Comparison of ENCODE assay signal across 13 mouse cellular contexts in genomic region chr12:86690700-86691485, GRCm38 (mm10). TPM values are rescaled to one million over a fixed set of nuclear protein-coding genes. Genes with fewer than 3 reads are reported as not detected.
DNase-seq lines count a peak whose midpoint lies in the region; ATAC-seq and TF ChIP-seq lines count a peak whose summit lies in the region.
"Had no signal": no experiment of that assay in that cellular context is flagged by ENCODE, and none has a peak within 500 bp of the region (broad histone marks: within the 10 kb centered on the region; RNA-seq: fewer than 3 reads in every experiment).

No protein-coding gene starts in this region.

- TF ChIP-seq EP300 in lung, postnatal 0 days (IDR thresholded peaks at IDR 0.05), result no peak

- no peaks in the 10 kb centered on the region for H3K9me3 ChIP-seq in hindbrain, embryonic 15.5 days
- H3K9me3 ChIP-seq in hindbrain, embryonic 11.5 days (ENCODE audit: control insufficient read depth, low read length), result no peaks in the 10 kb centered on the region
- H3K9me3 ChIP-seq in lung, postnatal 0 days (ENCODE audit: low read length), result no peaks in the 10 kb centered on the region
- no peaks in the 10 kb centered on the region for H3K9me3 ChIP-seq in heart, embryonic 14.5 days (ENCODE audit: control insufficient read depth, low read length)
- H3K9me3 ChIP-seq in liver, embryonic 16.5 days (replicated peaks; ENCODE audit: control insufficient read depth, low read length), result no peaks in the 10 kb centered on the region

- H3K4me1 ChIP-seq in hindbrain, embryonic 15.5 days (replicated peaks), result peaks cover 13% of the 10 kb centered on the region
- no peaks in the 10 kb centered on the region for H3K4me1 ChIP-seq in hindbrain, embryonic 11.5 days (replicated peaks; ENCODE audit: control insufficient read depth, insufficient read depth, low read length)
- peaks cover 13% of the 10 kb centered on the region; the same call in 1 of the 2 replicates for H3K4me1 ChIP-seq in lung, postnatal 0 days (ENCODE audit: insufficient read depth, low read depth, low read length)
- peaks cover 32% of the 10 kb centered on the region in 2 experiments; a peak in 3 of 4 replicates for H3K4me1 ChIP-seq in heart, embryonic 14.5 days (ENCODE audit: control insufficient read depth in 2 of 2, insufficient read depth in 2 of 2, low read length in 2 of 2)
- no peaks in the 10 kb centered on the region for H3K4me1 ChIP-seq in liver, embryonic 16.5 days (ENCODE audit: control insufficient read depth, low read depth, low read length)

- TF ChIP-seq CTCF in lung, postnatal 0 days (IDR thresholded peaks at IDR 0.05), result no peak

- WGBS in hindbrain, embryonic 15.5 days, result 83% methylated on average over 11 of the region's 12 CpGs
- WGBS in hindbrain, embryonic 11.5 days, result 89% methylated on average over 12 of the region's 12 CpGs
- WGBS in lung, postnatal 0 days, result 66% methylated on average over 12 of the region's 12 CpGs
- 61% methylated on average over 12 of the region's 12 CpGs for WGBS in heart, embryonic 14.5 days
- WGBS in liver, embryonic 16.5 days (ENCODE audit: insufficient replicate concordance), result 27% methylated on average over 12 of the region's 12 CpGs

- H3K4me2 ChIP-seq in hindbrain, embryonic 15.5 days, result no peak overlapping the region
- no peak overlapping the region for H3K4me2 ChIP-seq in hindbrain, embryonic 11.5 days (replicated peaks; ENCODE audit: low read depth, low read length)
- no peak overlapping the region for H3K4me2 ChIP-seq in lung, postnatal 0 days (replicated peaks; ENCODE audit: low read depth, low read length)
- H3K4me2 ChIP-seq in heart, embryonic 14.5 days (ENCODE audit: low read length), result no peak overlapping the region
- no peak overlapping the region for H3K4me2 ChIP-seq in liver, embryonic 16.5 days (ENCODE audit: low read depth, low read length)

- no peak overlapping the region for H3K4me3 ChIP-seq in hindbrain, embryonic 15.5 days
- no peak overlapping the region for H3K4me3 ChIP-seq in hindbrain, embryonic 11.5 days (ENCODE audit: low read depth, low read length)
- H3K4me3 ChIP-seq in lung, postnatal 0 days (ENCODE audit: low read depth, low read length), result no peak overlapping the region
- H3K4me3 ChIP-seq in heart, embryonic 14.5 days (ENCODE audit: control insufficient read depth in 1 of 2, insufficient read depth in 1 of 2, low read depth in 1 of 2, low read length in 2 of 2), result no peak overlapping the region
- no peak overlapping the region for H3K4me3 ChIP-seq in liver, embryonic 16.5 days (ENCODE audit: low read depth, low read length)

- DNase-seq in hindbrain, embryonic 11.5 days (ENCODE audit: low spot score), result no peak
- no peak for DNase-seq in lung, postnatal 0 days (ENCODE audit: low spot score)
- DNase-seq in lung, postnatal 25 days (ENCODE audit: low spot score), result no peak
- DNase-seq in right cerebral cortex, postnatal 25 days, result no peak
- DNase-seq: cerebellum, postnatal 14 days; lung, adult 18-20 months had no signal

- no peak overlapping the region for H3K9ac ChIP-seq in hindbrain, embryonic 15.5 days
- no peak overlapping the region for H3K9ac ChIP-seq in hindbrain, embryonic 11.5 days (ENCODE audit: low read depth, low read length)
- H3K9ac ChIP-seq in lung, postnatal 0 days (replicated peaks; ENCODE audit: low read depth), result no peak overlapping the region
- H3K9ac ChIP-seq in heart, embryonic 14.5 days (ENCODE audit: low read length), result peak overlapping the region; percentile 9; the same call in 1 of the 2 replicates
- no peak overlapping the region for H3K9ac ChIP-seq in liver, embryonic 16.5 days (ENCODE audit: low read depth, low read length)

- H3K36me3 ChIP-seq in hindbrain, embryonic 15.5 days, result peaks cover 43% of the 10 kb centered on the region
- H3K36me3 ChIP-seq in hindbrain, embryonic 11.5 days (ENCODE audit: control insufficient read depth, insufficient read depth, low read length), result peaks cover 9% of the 10 kb centered on the region
- no peaks in the 10 kb centered on the region for H3K36me3 ChIP-seq in lung, postnatal 0 days (ENCODE audit: insufficient read depth, low read length)
- peaks cover 31% of the 10 kb centered on the region for H3K36me3 ChIP-seq in heart, embryonic 14.5 days (ENCODE audit: control insufficient read depth, insufficient read depth, low read length)
- no peaks in the 10 kb centered on the region for H3K36me3 ChIP-seq in liver, embryonic 16.5 days (ENCODE audit: control insufficient read depth, insufficient read depth)

- no peaks in the 10 kb centered on the region for H3K27me3 ChIP-seq in hindbrain, embryonic 15.5 days
- no peaks in the 10 kb centered on the region for H3K27me3 ChIP-seq in hindbrain, embryonic 11.5 days (ENCODE audit: control insufficient read depth, insufficient read depth, low read length)
- no peaks in the 10 kb centered on the region for H3K27me3 ChIP-seq in lung, postnatal 0 days (replicated peaks; ENCODE audit: insufficient read depth, low read length)
- H3K27me3 ChIP-seq in heart, embryonic 14.5 days (ENCODE audit: control insufficient read depth, insufficient read depth, low read length), result no peaks in the 10 kb centered on the region
- H3K27me3 ChIP-seq in liver, embryonic 16.5 days (ENCODE audit: control insufficient read depth, insufficient read depth, low read depth, low read length), result no peaks in the 10 kb centered on the region
- H3K27me3 ChIP-seq: CH12.LX had no signal

- ATAC-seq in hindbrain, embryonic 15.5 days (ENCODE audit: low FRiP score, low read depth), result no peak
- ATAC-seq in hindbrain, embryonic 11.5 days (ENCODE audit: low FRiP score), result no peak
- no peak for ATAC-seq in lung, postnatal 0 days
- no peak for ATAC-seq in heart, embryonic 14.5 days (ENCODE audit: insufficient number of reproducible peaks, insufficient read depth, low FRiP score, low read depth)
- ATAC-seq in liver, embryonic 16.5 days (ENCODE audit: low read depth), result no peak
- ATAC-seq: intestine, embryonic 16.5 days had no signal

- peak overlapping the region; percentile 37 for H3K27ac ChIP-seq in hindbrain, embryonic 15.5 days (replicated peaks)
- no peak overlapping the region for H3K27ac ChIP-seq in hindbrain, embryonic 11.5 days (ENCODE audit: low read depth, low read length)
- H3K27ac ChIP-seq in lung, postnatal 0 days (ENCODE audit: low read length), result 0 out of 2 replicates have a peak overlapping the region, but pooled peaks have one; percentile 38
- peak overlapping the region; percentile 11 to 32; a peak in 3 of 4 replicates for H3K27ac ChIP-seq in heart, embryonic 14.5 days (replicated peaks in 1 of 2; ENCODE audit: control insufficient read depth in 1 of 2, insufficient read depth in 1 of 2, low read depth in 2 of 2, low read length in 2 of 2)
- H3K27ac ChIP-seq in liver, embryonic 16.5 days (ENCODE audit: low read length), result 0 out of 2 replicates have a peak overlapping the region, but pooled peaks have one; percentile 0
- H3K27ac ChIP-seq: stomach, postnatal 0 days had no signal

RNA-seq across cellular contexts. Expression of gene Vash1, which starts 12.4 kb away (rescaled TPM):
- 35.0 and 38.0 TPM in 2 replicates for polyA plus RNA-seq in hindbrain, embryonic 15.5 days (2015; fragmentation: Nextera tagmentation; extraction: Ambion mirVana)
- 26.5 and 28.1 TPM in 2 replicates for polyA plus RNA-seq in hindbrain, embryonic 11.5 days (2014; fragmentation: Nextera tagmentation; extraction: Ambion mirVana)
- 9.0 and 10.9 TPM in 2 replicates for polyA plus RNA-seq in lung, postnatal 0 days (2015; fragmentation: Nextera tagmentation; extraction: Ambion mirVana)
- polyA plus RNA-seq in heart, embryonic 14.5 days (2014; fragmentation: Nextera tagmentation; extraction: Ambion mirVana), result 10.7 and 11.0 TPM in 2 replicates
- polyA plus RNA-seq in liver, embryonic 16.5 days (2015; fragmentation: Nextera tagmentation; extraction: Ambion mirVana), result 0.77 and 0.99 TPM in 2 replicates

RNA-seq across cellular contexts. Expression of gene Angel1, which starts 35.4 kb away (rescaled TPM):
- polyA plus RNA-seq in hindbrain, embryonic 15.5 days (2015; fragmentation: Nextera tagmentation; extraction: Ambion mirVana), result 11.4 and 12.0 TPM in 2 replicates
- polyA plus RNA-seq in hindbrain, embryonic 11.5 days (2014; fragmentation: Nextera tagmentation; extraction: Ambion mirVana), result 8.4 and 11.6 TPM in 2 replicates
- polyA plus RNA-seq in lung, postnatal 0 days (2015; fragmentation: Nextera tagmentation; extraction: Ambion mirVana), result 4.2 and 5.2 TPM in 2 replicates
- 8.4 and 9.6 TPM in 2 replicates for polyA plus RNA-seq in heart, embryonic 14.5 days (2014; fragmentation: Nextera tagmentation; extraction: Ambion mirVana)
- 1.1 and 1.2 TPM in 2 replicates for polyA plus RNA-seq in liver, embryonic 16.5 days (2015; fragmentation: Nextera tagmentation; extraction: Ambion mirVana)

RNA-seq across cellular contexts. Expression of gene Lrrc74a, which starts 43.3 kb away (rescaled TPM):
- polyA plus RNA-seq in hindbrain, embryonic 15.5 days (2015; fragmentation: Nextera tagmentation; extraction: Ambion mirVana), result not detected in 2 replicates
- polyA plus RNA-seq in hindbrain, embryonic 11.5 days (2014; fragmentation: Nextera tagmentation; extraction: Ambion mirVana), result not detected in 2 replicates
- polyA plus RNA-seq in lung, postnatal 0 days (2015; fragmentation: Nextera tagmentation; extraction: Ambion mirVana), result not detected in 2 replicates
- polyA plus RNA-seq in heart, embryonic 14.5 days (2014; fragmentation: Nextera tagmentation; extraction: Ambion mirVana), result not detected in 2 replicates
- polyA plus RNA-seq in liver, embryonic 16.5 days (2015; fragmentation: Nextera tagmentation; extraction: Ambion mirVana), result not detected in 2 replicates
- polyA plus RNA-seq: intestine, embryonic 16.5 days; neural tube, embryonic 14.5 days; stomach, postnatal 0 days had no signal
